Mouse (Mus musculus) liver, embryonic 11.5 days (tissue): ENCODE results near the gene Cyp2d22. TPM values are rescaled to one million over a fixed set of nuclear protein-coding genes. Genes with fewer than 3 reads are reported as not detected.
"Not testable (repeated sequence)": the region's sequence is repeated elsewhere in the genome, so short reads cannot be mapped to it uniquely, and the experiment has no call there.

Experiments used
- ATAC-seq: fragments of 200-750 bp; cut with Nextera tagmentation; replicated peaks from 2 replicates; pipeline ENCODE4 v1.8.0; 2017; ENCODE audit warnings: moderate number of reproducible peaks, mild to moderate bottlenecking, moderate TSS enrichment, moderate library complexity; ENCODE audit not compliant: low FRiP score
- DNase-seq: peaks from one replicate; pipeline ENCODE4 v3.0.0-alpha.2; 2017; ENCODE audit warnings: low spot score
- H3K27ac ChIP-seq: fragments of 300-500 bp; sonication (generic); 2 replicates; pipeline ENCODE4 v1.5.1; 2014; ENCODE audit warnings: mild to moderate bottlenecking, low read depth, low read length, control low read depth
- H3K27me3 ChIP-seq: fragments of 300-500 bp; sonication (generic); replicated peaks from 2 replicates; pipeline ENCODE4 v1.6.1; 2014; ENCODE audit warnings: low read length, mixed read lengths; ENCODE audit not compliant: control insufficient read depth, insufficient read depth
- H3K36me3 ChIP-seq: fragments of 300-500 bp; sonication (generic); 2 replicates; pipeline ENCODE4 v1.6.1; 2014; ENCODE audit warnings: mild to moderate bottlenecking, low read length, moderate library complexity, mixed read lengths; ENCODE audit not compliant: control insufficient read depth, insufficient read depth
- H3K4me1 ChIP-seq: fragments of 300-500 bp; sonication (generic); replicated peaks from 2 replicates; pipeline ENCODE4 v1.6.1; 2014; ENCODE audit warnings: low read length, mixed read lengths; ENCODE audit not compliant: control insufficient read depth, insufficient read depth
- H3K4me2 ChIP-seq: fragments of 300-500 bp; sonication (generic); 2 replicates; pipeline ENCODE4 v1.6.1; 2014; ENCODE audit warnings: mild to moderate bottlenecking, control low read depth, moderate library complexity
- H3K4me3 ChIP-seq: fragments of 300-500 bp; sonication (generic); 2 replicates; pipeline ENCODE4 v1.5.1; 2014; ENCODE audit warnings: low read depth, low read length, control low read depth
- H3K9ac ChIP-seq: fragments of 300-500 bp; sonication (generic); 2 replicates; pipeline ENCODE4 v1.6.1; 2014; ENCODE audit warnings: low read depth, low read length, control low read depth
- H3K9me3 ChIP-seq: fragments of 300-500 bp; sonication (generic); 2 replicates; pipeline ENCODE4 v1.6.1; 2016; ENCODE audit warnings: low read length, inconsistent platforms, mixed read lengths; ENCODE audit not compliant: control insufficient read depth
- WGBS: fragments of 180-500 bp; shearing (Covaris S2); extraction: QIAGEN DNeasy Blood & Tissue Kit; methylation state at CpG from one replicate; pipeline ENCODE4 v1.1.7; 2014; 5-methylcytosine and 5-hydroxymethylcytosine counted together
- polyA plus RNA-seq: library from polyadenylated mRNA; unstranded; fragments of >200 nt; fragmentation: Nextera tagmentation; extraction: Ambion mirVana; gene quantifications from 2 replicates; pipeline ENCODE4 v1.2.1, GENCODE M21; 2014

Cyp2d22 gene
- polyA plus RNA-seq, 1 experiment from 2014 or later = 6.8 TPM

GRCm38 (mm10) chr15:82403606-82404005 lies 23.5 kb upstream of the Cyp2d22 start:
- no peaks in the 10 kb centered on the region for H3K27me3 ChIP-seq
- H3K9me3 ChIP-seq = no peaks in the 10 kb centered on the region
- H3K4me3 ChIP-seq = no peak overlapping the region
- no peak for ATAC-seq
- 86% methylated on average over 9 of the region's 9 CpGs for WGBS
- no peaks in the 10 kb centered on the region for H3K36me3 ChIP-seq
- no peak overlapping the region for H3K27ac ChIP-seq
- H3K4me1 ChIP-seq = no peaks in the 10 kb centered on the region
- DNase-seq = no peak
- H3K4me2 ChIP-seq = no peak overlapping the region
- no peak overlapping the region for H3K9ac ChIP-seq

GRCm38 (mm10) chr15:82402741-82403140 lies 22.7 kb upstream of the Cyp2d22 start:
- WGBS = 79% methylated on average over 6 of the region's 6 CpGs
- no peaks in the 10 kb centered on the region for H3K36me3 ChIP-seq

DNA sequence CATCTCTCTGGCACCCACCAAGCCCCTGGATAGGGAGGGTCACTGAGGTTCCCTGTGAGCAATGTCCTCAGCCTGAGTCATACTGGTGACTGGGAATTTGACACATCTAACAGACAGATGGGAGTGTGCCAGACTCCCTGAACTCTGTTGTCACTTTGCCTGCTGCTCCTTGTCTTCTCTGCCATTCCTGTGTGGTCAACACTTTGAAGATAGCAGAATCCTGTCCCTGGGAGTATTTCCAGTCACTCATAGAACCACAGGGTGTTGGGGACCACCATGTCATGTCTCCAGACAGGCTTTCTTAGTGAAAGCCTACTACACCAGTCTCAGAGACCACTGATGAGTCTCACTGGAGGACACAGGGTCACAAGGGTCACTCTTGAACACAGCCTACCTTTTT lies 22.0 kb upstream of the Cyp2d22 start:
- DNase-seq (no peak), ATAC-seq (no peak)
- Histone ChIP-seq H3K9me3 (no peaks in the 10 kb centered on the region), H3K4me3 (no peak overlapping the region), H3K4me2 (no peak overlapping the region), H3K4me1 (no peaks in the 10 kb centered on the region), H3K9ac (no peak overlapping the region), H3K36me3 (no peaks in the 10 kb centered on the region), H3K27ac (no peak overlapping the region), H3K27me3 (no peaks in the 10 kb centered on the region)

More at GRCm38 (mm10) chr15:82402741-82403140, 22.7 kb upstream of the Cyp2d22 start:
- Histone ChIP-seq H3K4me2 (no peak overlapping the region), H3K27me3 (no peaks in the 10 kb centered on the region), H3K9ac (no peak overlapping the region), H3K27ac (no peak overlapping the region), H3K4me1 (no peaks in the 10 kb centered on the region), H3K9me3 (no peaks in the 10 kb centered on the region), H3K4me3 (no peak overlapping the region)
- no peak for DNase-seq
- ATAC-seq = no peak

DNA sequence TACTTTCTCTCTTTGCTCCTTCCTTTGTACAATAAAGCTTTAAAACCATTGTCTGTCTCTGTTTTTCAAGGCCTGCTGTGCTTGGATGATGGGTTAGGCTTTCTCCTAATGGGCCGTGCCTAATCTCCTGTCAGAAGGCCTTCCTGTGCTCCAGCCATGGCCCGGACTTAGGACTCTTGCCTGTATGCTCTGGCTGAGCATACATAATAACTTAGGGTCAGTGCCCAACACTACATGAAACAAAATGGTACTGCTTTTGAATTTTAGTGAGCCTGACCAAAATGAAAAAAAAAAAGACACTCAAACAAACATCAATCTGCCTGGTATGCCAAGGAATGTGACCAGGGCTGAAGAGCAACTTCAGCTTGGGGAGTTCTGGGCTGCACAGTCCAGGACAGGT lies 21.5 kb upstream of the Cyp2d22 start:
- WGBS = 67% methylated on average over 2 of the region's 2 CpGs
- ATAC-seq (no peak), DNase-seq (no peak)
- no peaks in the 10 kb centered on the region for H3K36me3 ChIP-seq
- no peak overlapping the region for H3K4me2 ChIP-seq
- H3K4me3 ChIP-seq = no peak overlapping the region
- no peak overlapping the region for H3K9ac ChIP-seq
- no peak overlapping the region for H3K27ac ChIP-seq
- no peaks in the 10 kb centered on the region for H3K4me1 ChIP-seq
- no peaks in the 10 kb centered on the region for H3K9me3 ChIP-seq
- no peaks in the 10 kb centered on the region for H3K27me3 ChIP-seq

GRCm38 (mm10) chr15:82395955-82396354 lies 15.9 kb upstream of the Cyp2d22 start:
- not testable (repeated sequence) for H3K4me3 ChIP-seq, H3K9ac ChIP-seq, H3K36me3 ChIP-seq, H3K27ac ChIP-seq, H3K4me1 ChIP-seq, ATAC-seq, H3K27me3 ChIP-seq, H3K9me3 ChIP-seq, H3K4me2 ChIP-seq, DNase-seq
- 81% methylated on average over 3 of the region's 3 CpGs for WGBS

GRCm38 (mm10) chr15:82393922-82394321 lies 13.9 kb upstream of the Cyp2d22 start, which contains the start of gene Cyp2d11:
TSS of gene Cyp2d11 (minus strand) at chr15:82394022.
- H3K9ac ChIP-seq, ATAC-seq, H3K27ac ChIP-seq, H3K4me2 ChIP-seq, H3K27me3 ChIP-seq, H3K4me1 ChIP-seq, H3K36me3 ChIP-seq, DNase-seq, H3K4me3 ChIP-seq, H3K9me3 ChIP-seq: not testable (repeated sequence)
- WGBS = 79% methylated on average over 2 of the region's 2 CpGs

DNA sequence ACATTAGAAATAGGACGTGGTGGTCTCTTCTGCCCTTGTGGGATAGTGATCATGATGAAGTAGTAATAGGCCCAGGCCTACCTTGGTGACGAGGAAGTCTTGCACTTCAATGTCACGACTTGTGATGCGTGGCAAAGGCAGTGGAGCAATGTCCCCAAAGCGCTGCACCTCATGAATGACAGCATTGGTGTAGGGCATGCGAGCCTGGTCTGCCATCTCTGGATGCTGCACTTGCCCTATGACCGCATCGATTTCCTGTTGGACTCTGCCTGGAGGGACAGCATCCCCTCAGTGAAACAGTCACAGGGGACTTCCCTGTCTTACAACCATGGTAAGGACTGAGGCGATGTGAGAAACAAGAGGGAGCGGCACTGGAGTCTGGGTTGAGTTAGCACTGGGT lies 9.9 kb upstream of the Cyp2d22 start:
- not testable (repeated sequence) for H3K27ac ChIP-seq, H3K4me3 ChIP-seq, H3K9me3 ChIP-seq, H3K9ac ChIP-seq, H3K36me3 ChIP-seq, H3K27me3 ChIP-seq, DNase-seq, H3K4me2 ChIP-seq, ATAC-seq, H3K4me1 ChIP-seq
- WGBS = 80% methylated on average over 10 of the region's 10 CpGs

DNA sequence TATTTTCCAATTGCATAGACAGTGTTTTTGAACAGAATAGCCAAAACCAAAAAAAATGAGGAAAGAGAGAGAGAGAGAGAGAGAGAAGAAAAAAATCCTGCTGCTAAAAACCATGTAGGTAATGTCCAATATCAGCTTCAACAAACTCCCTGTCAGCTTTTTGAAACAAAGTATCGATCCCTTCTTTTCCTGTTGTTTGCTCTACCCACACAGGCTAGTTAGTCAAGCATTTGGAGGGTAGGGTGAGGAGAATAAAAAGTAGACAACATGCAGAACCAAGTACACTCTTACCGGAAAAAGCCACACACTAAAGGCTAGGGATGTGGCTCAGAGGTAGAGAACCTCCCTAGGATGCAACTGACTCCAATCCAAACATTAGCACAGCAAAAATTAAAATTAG lies 5.7 kb upstream of the Cyp2d22 start:
- Histone ChIP-seq H3K36me3 (no peaks in the 10 kb centered on the region), H3K27ac (no peak overlapping the region), H3K27me3 (no peaks in the 10 kb centered on the region), H3K4me3 (no peak overlapping the region), H3K9ac (no peak overlapping the region), H3K4me1 (peaks cover 1% of the 10 kb centered on the region; the same call in 1 of the 2 replicates), H3K9me3 (no peaks in the 10 kb centered on the region), H3K4me2 (no peak overlapping the region)
- 70% methylated on average over 2 of the region's 2 CpGs for WGBS
- DNase-seq = no peak
- no peak for ATAC-seq

DNA sequence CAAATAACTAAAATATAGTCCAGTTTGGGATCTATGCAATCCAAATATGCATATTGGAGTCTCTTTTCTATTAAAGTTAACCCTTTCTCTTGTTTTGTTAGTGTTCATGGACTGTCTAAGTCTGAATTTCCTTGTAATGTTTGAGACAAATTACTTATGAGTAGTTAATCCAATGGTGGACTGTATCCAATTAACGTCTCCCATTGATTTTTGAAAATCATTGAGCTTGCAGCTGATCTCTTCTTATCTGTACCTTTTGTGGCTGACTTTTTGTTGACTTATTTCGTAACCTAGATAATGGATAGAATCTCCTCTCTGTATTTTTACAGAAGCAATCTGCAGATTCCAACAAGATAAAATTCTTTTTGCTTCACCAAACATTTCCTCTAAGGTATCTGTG lies 2.4 kb upstream of the Cyp2d22 start:
- Histone ChIP-seq H3K4me1 (peaks cover 11% of the 10 kb centered on the region), H3K9me3 (no peaks in the 10 kb centered on the region), H3K9ac (no peak overlapping the region), H3K27me3 (no peaks in the 10 kb centered on the region), H3K4me3 (no peak overlapping the region), H3K27ac (no peak overlapping the region), H3K4me2 (no peak overlapping the region), H3K36me3 (no peaks in the 10 kb centered on the region)
- WGBS = 65% methylated on average over 2 of the region's 2 CpGs
- DNase-seq (no peak), ATAC-seq (no peak)
